Mouse (Mus musculus) neural tube, embryonic 14.5 days (tissue): ENCODE data around the gene Msantd2. TPM values are rescaled to one million over a fixed set of nuclear protein-coding genes. Genes with fewer than 3 reads are reported as not detected.

Experiments used
- ATAC-seq: fragments of 200-750 bp; cut with Nextera tagmentation; 2 replicates; pipeline ENCODE4 v1.8.0; 2017; ENCODE audit warnings: low read depth, mild to moderate bottlenecking, moderate TSS enrichment, moderate library complexity
- H3K27ac ChIP-seq: fragments of 300-500 bp; sonication (generic); 2 replicates; pipeline ENCODE4 v1.5.1; 2014; ENCODE audit warnings: low read depth, mild to moderate bottlenecking, control low read depth, low read length, moderate library complexity, mixed read lengths
- H3K27me3 ChIP-seq: fragments of 300-500 bp; sonication (generic); 2 replicates; pipeline ENCODE4 v1.6.1; 2014; ENCODE audit warnings: low read length; ENCODE audit not compliant: control insufficient read depth, insufficient read depth
- H3K36me3 ChIP-seq: fragments of 300-500 bp; sonication (generic); 2 replicates; pipeline ENCODE4 v1.6.1; 2014; ENCODE audit warnings: low read length, mixed read lengths; ENCODE audit not compliant: control insufficient read depth, insufficient read depth
- H3K4me1 ChIP-seq: fragments of 300-500 bp; sonication (generic); 2 replicates; pipeline ENCODE4 v1.6.1; 2014; ENCODE audit warnings: low read length; ENCODE audit not compliant: control insufficient read depth, insufficient read depth
- H3K4me2 ChIP-seq: fragments of 300-500 bp; sonication (generic); 2 replicates; pipeline ENCODE4 v1.6.1; 2014; ENCODE audit warnings: mild to moderate bottlenecking, low read depth, low read length, control low read depth
- H3K4me3 ChIP-seq: fragments of 300-500 bp; sonication (generic); 2 replicates; pipeline ENCODE4 v1.5.1; 2014; ENCODE audit warnings: low read depth, low read length, control low read depth, mixed read lengths
- H3K9ac ChIP-seq: fragments of 300-500 bp; sonication (generic); replicated peaks from 2 replicates; pipeline ENCODE4 v1.6.1; 2014; ENCODE audit warnings: low read depth, mild to moderate bottlenecking, control low read depth, low read length, mixed read lengths
- H3K9me3 ChIP-seq: fragments of 300-500 bp; sonication (generic); 2 replicates; pipeline ENCODE4 v1.6.1; 2016; ENCODE audit warnings: low read length; ENCODE audit not compliant: control insufficient read depth
- WGBS: fragments of 180-500 bp; shearing (Covaris S2); extraction: QIAGEN DNeasy Blood & Tissue Kit; methylation state at CpG from one replicate; pipeline ENCODE4 v1.1.7; 2014; 5-methylcytosine and 5-hydroxymethylcytosine counted together
- polyA plus RNA-seq: library from polyadenylated mRNA; unstranded; fragments of >200 nt; fragmentation: Nextera tagmentation; extraction: Ambion mirVana; gene quantifications from 2 replicates; pipeline ENCODE4 v1.2.1, GENCODE M21; 2014

Gene Msantd2
- polyA plus RNA-seq, 1 experiment from 2014 or later: 36.2 TPM

- peaks cover 19% of the 10 kb centered on the region for H3K27me3 ChIP-seq
- peaks cover 9% of the 10 kb centered on the region for H3K4me1 ChIP-seq
- ATAC-seq: no peak
- H3K9ac ChIP-seq: no peak within 1 kb of the TSS
- H3K36me3 ChIP-seq: no peaks in the 10 kb centered on the region
- H3K9me3 ChIP-seq: no peaks in the 10 kb centered on the region
- WGBS: 25% methylated on average over 7 of the region's 7 CpGs
- H3K4me2 ChIP-seq: no peak within 1 kb of the TSS
- H3K4me3 ChIP-seq: no peak within 1 kb of the TSS
- H3K27ac ChIP-seq: no peak within 1 kb of the TSS
Measured at GRCm38 (mm10) chr9:37554838-37555748, 66.0 kb downstream of the Msantd2 start, which contains the start of gene Siae. Gene Siae, plus strand, starts transcription at chr9:37555698.

- ATAC-seq: no peak
- Histone ChIP-seq H3K4me3 (no peak overlapping the region), H3K4me2 (no peak overlapping the region), H3K9ac (no peak overlapping the region), H3K4me1 (peaks cover 9% of the 10 kb centered on the region), H3K9me3 (no peaks in the 10 kb centered on the region), H3K27me3 (peaks cover 9% of the 10 kb centered on the region; the same call in 1 of the 2 replicates), H3K27ac (no peak overlapping the region), H3K36me3 (no peaks in the 10 kb centered on the region)
- WGBS: 83% methylated on average over 3 of the region's 3 CpGs
Measured at GRCm38 (mm10) chr9:37556366-37556765, 67.2 kb downstream of the Msantd2 start.

GRCm38 (mm10) chr9:37560617-37561016 is 71.5 kb downstream of the Msantd2 start:
- 86% methylated on average over 2 of the region's 2 CpGs for WGBS
- ATAC-seq: no peak
- H3K36me3 ChIP-seq: no peaks in the 10 kb centered on the region

GRCm38 (mm10) chr9:37563805-37564204 is 74.7 kb downstream of the Msantd2 start:
- no peaks in the 10 kb centered on the region for H3K36me3 ChIP-seq
- no peaks in the 10 kb centered on the region for H3K27me3 ChIP-seq
- no peak overlapping the region for H3K9ac ChIP-seq
- no peak overlapping the region for H3K27ac ChIP-seq
- H3K4me1 ChIP-seq: peaks cover 7% of the 10 kb centered on the region; the same call in 1 of the 2 replicates
- 60% methylated on average over 1 of the region's 1 CpGs for WGBS
- no peak overlapping the region for H3K4me2 ChIP-seq
- no peaks in the 10 kb centered on the region for H3K9me3 ChIP-seq
- H3K4me3 ChIP-seq: no peak overlapping the region
- no peak for ATAC-seq

More at GRCm38 (mm10) chr9:37560617-37561016, 71.5 kb downstream of the Msantd2 start:
- no peaks in the 10 kb centered on the region for H3K9me3 ChIP-seq
- H3K27ac ChIP-seq: no peak overlapping the region
- H3K4me1 ChIP-seq: no peaks in the 10 kb centered on the region
- no peak overlapping the region for H3K4me3 ChIP-seq
- no peak overlapping the region for H3K9ac ChIP-seq
- H3K27me3 ChIP-seq: no peaks in the 10 kb centered on the region
- H3K4me2 ChIP-seq: no peak overlapping the region

GRCm38 (mm10) chr9:37567019-37567418 is 77.9 kb downstream of the Msantd2 start:
- no peak overlapping the region for H3K9ac ChIP-seq
- peaks cover 7% of the 10 kb centered on the region; the same call in 1 of the 2 replicates for H3K4me1 ChIP-seq
- ATAC-seq: no peak
- WGBS: 94% methylated on average over 2 of the region's 2 CpGs
- H3K36me3 ChIP-seq: no peaks in the 10 kb centered on the region
- no peaks in the 10 kb centered on the region for H3K9me3 ChIP-seq
- no peak overlapping the region for H3K27ac ChIP-seq
- H3K4me3 ChIP-seq: no peak overlapping the region
- no peaks in the 10 kb centered on the region for H3K27me3 ChIP-seq
- H3K4me2 ChIP-seq: no peak overlapping the region

GRCm38 (mm10) chr9:37567454-37567853 is 78.3 kb downstream of the Msantd2 start:
- 26% methylated on average over 5 of the region's 5 CpGs for WGBS
- H3K27ac ChIP-seq: no peak overlapping the region
- no peaks in the 10 kb centered on the region for H3K36me3 ChIP-seq
- peaks cover 7% of the 10 kb centered on the region; the same call in 1 of the 2 replicates for H3K4me1 ChIP-seq
- peak; percentile 56; the same call in 1 of the 2 replicates for ATAC-seq
- no peaks in the 10 kb centered on the region for H3K27me3 ChIP-seq
- no peak overlapping the region for H3K4me2 ChIP-seq
- H3K9me3 ChIP-seq: no peaks in the 10 kb centered on the region
- H3K9ac ChIP-seq: no peak overlapping the region
- H3K4me3 ChIP-seq: no peak overlapping the region

- Histone ChIP-seq H3K36me3 (no peaks in the 10 kb centered on the region), H3K9ac (0 out of 2 replicates have a peak overlapping the region, but pooled peaks have one; percentile 11), H3K4me3 (no peak overlapping the region), H3K4me2 (no peak overlapping the region), H3K9me3 (no peaks in the 10 kb centered on the region), H3K27ac (no peak overlapping the region), H3K4me1 (peaks cover 7% of the 10 kb centered on the region; the same call in 1 of the 2 replicates), H3K27me3 (no peaks in the 10 kb centered on the region)
- 25% methylated on average over 15 of the region's 15 CpGs for WGBS
- ATAC-seq: 0 out of 2 replicates have a peak, but pooled peaks have one; percentile 18
Measured at GRCm38 (mm10) chr9:37567892-37568604, 78.9 kb downstream of the Msantd2 start.

- Histone ChIP-seq H3K36me3 (no peaks in the 10 kb centered on the region), H3K4me3 (no peak overlapping the region), H3K9ac (0 out of 2 replicates have a peak overlapping the region, but pooled peaks have one; percentile 11), H3K4me2 (no peak overlapping the region), H3K4me1 (peaks cover 7% of the 10 kb centered on the region; the same call in 1 of the 2 replicates), H3K27me3 (no peaks in the 10 kb centered on the region), H3K27ac (no peak overlapping the region), H3K9me3 (no peaks in the 10 kb centered on the region)
- WGBS: 30% methylated on average over 4 of the region's 4 CpGs
- ATAC-seq: peak; percentile 52; the same call in 1 of the 2 replicates
Measured at GRCm38 (mm10) chr9:37568605-37569214, 79.6 kb downstream of the Msantd2 start.
